Mouse (Mus musculus): ENCODE measurements around the gene Fam162a. TPM values are rescaled to one million over a fixed set of nuclear protein-coding genes. Genes with fewer than 3 reads are reported as not detected.
"Not testable (repeated sequence)": the region's sequence is repeated elsewhere in the genome, so short reads cannot be mapped to it uniquely, and the experiment has no call there.

Fam162a gene
- polyA plus RNA-seq, 1 experiment = 159 TPM

DNA sequence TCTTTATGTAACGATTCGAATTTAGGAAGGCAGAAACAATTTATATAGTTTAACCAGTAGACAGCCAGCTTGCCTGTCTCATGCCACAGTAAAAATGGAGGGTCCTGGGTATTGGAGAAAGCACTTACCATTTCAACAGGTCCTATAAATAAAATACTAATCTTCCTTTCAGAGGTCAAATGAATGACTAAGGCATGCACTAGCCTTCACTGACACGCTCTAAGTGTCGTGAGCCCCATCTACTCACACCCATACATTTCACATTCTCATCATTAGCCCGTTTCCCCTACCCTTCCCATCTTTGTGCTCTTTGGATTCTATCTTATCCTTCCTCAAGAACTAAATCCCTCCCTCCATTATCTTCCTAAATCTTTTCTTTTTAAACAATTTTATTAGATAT lies 6.5 kb downstream of the Fam162a start:
- no peak for TF ChIP-seq CTCF (IDR thresholded peaks at IDR 0.05; ENCODE audit: low read depth, low read length)
- TF ChIP-seq POLR2A (IDR thresholded peaks at IDR 0.05; ENCODE audit: insufficient read depth, low read length) = no peak
- TF ChIP-seq EP300 (IDR thresholded peaks at IDR 0.05; ENCODE audit: insufficient read depth, low read depth, low read length) = no peak
- Histone ChIP-seq H3K36me3 (ENCODE audit: control insufficient read depth, insufficient read depth, low read length, poor library complexity, severe bottlenecking) (peaks cover 4% of the 10 kb centered on the region; the same call in 1 of the 2 replicates), H3K9me3 (replicated peaks; ENCODE audit: control insufficient read depth, insufficient read depth, low read length, poor library complexity, severe bottlenecking) (no peaks in the 10 kb centered on the region)

DNA sequence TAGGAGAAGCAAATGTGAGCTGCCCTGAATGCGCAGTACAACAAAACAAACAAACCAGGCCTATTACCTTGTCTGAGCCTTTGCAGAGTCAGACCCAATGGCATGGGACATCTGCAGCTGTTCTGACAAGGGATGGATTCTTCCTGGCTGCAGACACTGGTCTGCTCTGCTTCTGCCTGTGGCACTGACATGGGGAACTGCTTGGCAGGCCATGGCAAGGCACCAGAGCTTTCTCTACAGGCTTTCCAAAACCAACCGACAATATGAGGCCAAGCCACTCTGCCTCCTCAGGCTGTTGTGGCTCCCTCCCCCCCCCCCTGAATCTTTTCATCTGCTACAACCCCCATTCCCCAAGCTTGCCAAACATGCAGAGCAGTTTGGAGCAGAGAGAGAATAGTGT lies 8.1 kb downstream of the Fam162a start:
- peaks cover 4% of the 10 kb centered on the region; the same call in 1 of the 2 replicates for H3K36me3 ChIP-seq (ENCODE audit: control insufficient read depth, insufficient read depth, low read length, poor library complexity, severe bottlenecking)
- no peaks in the 10 kb centered on the region for H3K27me3 ChIP-seq (ENCODE audit: control insufficient read depth, insufficient read depth, low read length, poor library complexity, severe bottlenecking)
- H3K27ac ChIP-seq (ENCODE audit: insufficient read depth, low read length) = no peak overlapping the region
- H3K9me3 ChIP-seq (replicated peaks; ENCODE audit: control insufficient read depth, insufficient read depth, low read length, poor library complexity, severe bottlenecking) = no peaks in the 10 kb centered on the region
- peaks cover 3% of the 10 kb centered on the region for H3K4me1 ChIP-seq (ENCODE audit: control insufficient read depth, insufficient read depth, low read length)
- TF ChIP-seq EP300 (IDR thresholded peaks at IDR 0.05; ENCODE audit: insufficient read depth, low read depth, low read length) (no peak), CTCF (IDR thresholded peaks at IDR 0.05; ENCODE audit: low read depth, low read length) (no peak), POLR2A (IDR thresholded peaks at IDR 0.05; ENCODE audit: insufficient read depth, low read length) (no peak)
- H3K9ac ChIP-seq (ENCODE audit: low read depth, poor library complexity, severe bottlenecking) = no peak overlapping the region
- H3K4me3 ChIP-seq (ENCODE audit: low read depth, low read length) = no peak overlapping the region

More for the DNA sequence above, 6.5 kb downstream of the Fam162a start:
- Histone ChIP-seq H3K4me3 (ENCODE audit: low read depth, low read length) (no peak overlapping the region), H3K27me3 (ENCODE audit: control insufficient read depth, insufficient read depth, low read length, poor library complexity, severe bottlenecking) (no peaks in the 10 kb centered on the region), H3K4me1 (ENCODE audit: control insufficient read depth, insufficient read depth, low read length) (peaks cover 3% of the 10 kb centered on the region), H3K27ac (ENCODE audit: insufficient read depth, low read length) (no peak overlapping the region), H3K9ac (ENCODE audit: low read depth, poor library complexity, severe bottlenecking) (no peak overlapping the region)

DNA sequence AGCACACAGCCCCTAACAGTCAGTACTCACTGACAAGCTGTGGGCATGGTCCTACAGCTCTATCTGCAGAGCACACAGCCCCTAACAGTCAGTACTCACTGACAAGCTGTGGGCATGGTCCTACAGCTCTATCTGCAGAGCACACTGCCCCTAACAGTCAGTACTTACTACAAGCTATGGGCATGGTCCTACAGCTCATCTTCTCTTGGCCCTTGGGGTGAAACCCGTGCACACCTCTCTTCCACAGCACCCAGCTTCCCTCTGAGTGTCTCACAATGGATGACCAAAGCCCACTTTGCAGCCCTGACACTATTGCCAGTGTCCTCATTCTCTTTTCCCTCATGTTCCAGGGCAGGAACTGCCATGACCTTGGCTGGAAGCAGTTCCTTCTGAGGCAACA lies 8.9 kb downstream of the Fam162a start:
- not testable (repeated sequence) for H3K27ac ChIP-seq (ENCODE audit: insufficient read depth, low read length); H3K4me3 ChIP-seq (ENCODE audit: low read depth, low read length); H3K9me3 ChIP-seq (replicated peaks; ENCODE audit: control insufficient read depth, insufficient read depth, low read length, poor library complexity, severe bottlenecking); H3K9ac ChIP-seq (ENCODE audit: low read depth, poor library complexity, severe bottlenecking); H3K27me3 ChIP-seq (ENCODE audit: control insufficient read depth, insufficient read depth, low read length, poor library complexity, severe bottlenecking); H3K4me1 ChIP-seq (ENCODE audit: control insufficient read depth, insufficient read depth, low read length); H3K36me3 ChIP-seq (ENCODE audit: control insufficient read depth, insufficient read depth, low read length, poor library complexity, severe bottlenecking)

DNA sequence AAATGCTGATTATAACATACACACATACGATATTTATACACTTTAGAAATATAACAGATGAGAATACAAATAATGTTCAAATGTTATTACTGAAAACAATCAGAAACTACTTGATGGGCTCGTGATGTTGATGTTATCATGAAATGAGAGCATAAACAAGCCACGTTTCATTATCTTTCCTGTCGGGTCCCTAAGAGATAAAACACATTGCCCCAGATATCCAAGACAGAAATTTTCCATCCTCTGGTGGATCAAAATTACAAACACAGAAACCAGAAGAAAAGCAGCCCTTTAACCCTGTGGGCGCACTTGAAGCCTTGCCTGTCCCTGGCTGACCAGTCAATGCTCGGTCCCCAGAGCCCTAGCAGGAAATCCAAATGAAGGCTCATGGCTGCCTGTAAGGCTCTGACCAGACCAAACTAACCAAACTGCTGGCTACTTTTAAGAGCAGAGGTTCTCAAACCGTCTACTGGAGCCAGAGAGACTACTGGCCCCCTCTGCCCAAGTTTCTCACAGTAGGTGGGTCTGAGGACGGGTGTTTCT lies 13.4 kb downstream of the Fam162a start:
- no peak overlapping the region for H3K27ac ChIP-seq (ENCODE audit: insufficient read depth, low read length)
- no peaks in the 10 kb centered on the region for H3K9me3 ChIP-seq (replicated peaks; ENCODE audit: control insufficient read depth, insufficient read depth, low read length, poor library complexity, severe bottlenecking)
- no peaks in the 10 kb centered on the region for H3K4me1 ChIP-seq (ENCODE audit: control insufficient read depth, insufficient read depth, low read length)
- no peak for TF ChIP-seq CTCF (IDR thresholded peaks at IDR 0.05; ENCODE audit: low read depth, low read length)
- no peak for TF ChIP-seq EP300 (IDR thresholded peaks at IDR 0.05; ENCODE audit: insufficient read depth, low read depth, low read length)
- no peak for TF ChIP-seq POLR2A (IDR thresholded peaks at IDR 0.05; ENCODE audit: insufficient read depth, low read length)
- H3K36me3 ChIP-seq (ENCODE audit: control insufficient read depth, insufficient read depth, low read length, poor library complexity, severe bottlenecking) = no peaks in the 10 kb centered on the region
- H3K4me3 ChIP-seq (ENCODE audit: low read depth, low read length) = no peak overlapping the region
- H3K9ac ChIP-seq (ENCODE audit: low read depth, poor library complexity, severe bottlenecking) = no peak overlapping the region
- no peaks in the 10 kb centered on the region for H3K27me3 ChIP-seq (ENCODE audit: control insufficient read depth, insufficient read depth, low read length, poor library complexity, severe bottlenecking)

DNA sequence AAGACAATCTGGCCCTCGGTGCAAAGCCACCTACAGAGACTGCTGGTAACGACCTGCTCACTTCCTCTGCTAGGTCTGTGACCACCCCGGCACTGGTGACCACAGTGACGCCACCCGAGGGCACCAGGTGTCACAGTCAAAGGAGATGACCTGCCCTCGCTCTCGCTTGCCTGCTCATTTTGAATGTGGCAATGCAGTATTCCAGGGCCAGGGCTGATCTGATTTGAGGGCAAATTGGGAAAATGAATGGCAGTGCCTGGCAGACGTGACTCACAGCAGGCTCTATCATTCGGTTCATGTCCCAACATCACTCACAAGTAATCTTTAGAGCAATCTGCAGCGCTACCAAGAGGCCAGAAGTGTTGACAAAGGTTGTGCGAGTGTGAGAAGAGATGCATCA lies 15.0 kb downstream of the Fam162a start:
- TF ChIP-seq EP300 (IDR thresholded peaks at IDR 0.05; ENCODE audit: insufficient read depth, low read depth, low read length) = no peak
- TF ChIP-seq CTCF (IDR thresholded peaks at IDR 0.05; ENCODE audit: low read depth, low read length) = no peak
- no peak for TF ChIP-seq POLR2A (IDR thresholded peaks at IDR 0.05; ENCODE audit: insufficient read depth, low read length)
- H3K27me3 ChIP-seq (ENCODE audit: control insufficient read depth, insufficient read depth, low read length, poor library complexity, severe bottlenecking) = no peaks in the 10 kb centered on the region
- H3K4me3 ChIP-seq (ENCODE audit: low read depth, low read length) = no peak overlapping the region

DNA sequence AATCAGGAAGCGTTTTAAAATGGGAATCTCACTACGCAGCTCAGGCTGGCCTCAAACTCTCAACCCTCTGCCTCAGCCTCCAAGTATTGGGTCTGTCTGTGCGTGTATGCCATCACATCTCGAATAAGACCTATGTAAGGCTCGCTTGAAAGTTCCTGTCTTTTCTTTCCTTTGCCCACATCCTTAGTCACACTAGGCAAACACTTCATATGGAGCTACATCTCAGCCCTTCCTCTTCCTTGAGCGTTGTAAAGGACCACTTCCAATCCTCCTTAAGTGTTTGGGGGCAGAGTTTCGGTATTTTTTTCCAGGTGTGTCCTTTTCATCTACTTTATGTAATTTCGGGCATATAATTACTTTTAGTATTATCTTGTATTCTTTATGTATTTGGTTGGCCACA lies 16.5 kb downstream of the Fam162a start:
- no peaks in the 10 kb centered on the region for H3K27me3 ChIP-seq (ENCODE audit: control insufficient read depth, insufficient read depth, low read length, poor library complexity, severe bottlenecking)
- H3K27ac ChIP-seq (ENCODE audit: insufficient read depth, low read length) = no peak overlapping the region
- TF ChIP-seq CTCF (IDR thresholded peaks at IDR 0.05; ENCODE audit: low read depth, low read length) = no peak
- TF ChIP-seq POLR2A (IDR thresholded peaks at IDR 0.05; ENCODE audit: insufficient read depth, low read length) = no peak
- no peak for TF ChIP-seq EP300 (IDR thresholded peaks at IDR 0.05; ENCODE audit: insufficient read depth, low read depth, low read length)
- H3K9me3 ChIP-seq (replicated peaks; ENCODE audit: control insufficient read depth, insufficient read depth, low read length, poor library complexity, severe bottlenecking) = no peaks in the 10 kb centered on the region
- H3K36me3 ChIP-seq (ENCODE audit: control insufficient read depth, insufficient read depth, low read length, poor library complexity, severe bottlenecking) = peaks cover 13% of the 10 kb centered on the region
- no peak overlapping the region for H3K4me3 ChIP-seq (ENCODE audit: low read depth, low read length)
- H3K9ac ChIP-seq (ENCODE audit: low read depth, poor library complexity, severe bottlenecking) = no peak overlapping the region
- no peaks in the 10 kb centered on the region for H3K4me1 ChIP-seq (ENCODE audit: control insufficient read depth, insufficient read depth, low read length)

More for the DNA sequence above, 15.0 kb downstream of the Fam162a start:
- Histone ChIP-seq H3K9ac (ENCODE audit: low read depth, poor library complexity, severe bottlenecking) (no peak overlapping the region), H3K36me3 (ENCODE audit: control insufficient read depth, insufficient read depth, low read length, poor library complexity, severe bottlenecking) (peaks cover 9% of the 10 kb centered on the region), H3K27ac (ENCODE audit: insufficient read depth, low read length) (no peak overlapping the region), H3K9me3 (replicated peaks; ENCODE audit: control insufficient read depth, insufficient read depth, low read length, poor library complexity, severe bottlenecking) (no peaks in the 10 kb centered on the region), H3K4me1 (ENCODE audit: control insufficient read depth, insufficient read depth, low read length) (no peaks in the 10 kb centered on the region)

Measured in ES-Bruce4 (cell line).